Mouse (Mus musculus) T-helper 1 cell (primary cell): ENCODE measurements at regions not wholly inside any gene's neighbourhood (a gene's known extent, or its start where the extent isn't known, plus 50 kb on each side); places are given as distances from the start of the nearest gene placed in this dataset.
"Not testable (repeated sequence)": the region's sequence is repeated elsewhere in the genome, so short reads cannot be mapped to it uniquely, and the experiment has no call there.

Source experiments
- in situ Hi-C: fragments of 300-600 bp; cut with MboI, MseI; formaldehyde crosslinking; loops from one replicate; pipeline ENCODE4 v1.15.1; 2025; ENCODE audit warnings: high pct_unique_total_duplicates

DNA sequence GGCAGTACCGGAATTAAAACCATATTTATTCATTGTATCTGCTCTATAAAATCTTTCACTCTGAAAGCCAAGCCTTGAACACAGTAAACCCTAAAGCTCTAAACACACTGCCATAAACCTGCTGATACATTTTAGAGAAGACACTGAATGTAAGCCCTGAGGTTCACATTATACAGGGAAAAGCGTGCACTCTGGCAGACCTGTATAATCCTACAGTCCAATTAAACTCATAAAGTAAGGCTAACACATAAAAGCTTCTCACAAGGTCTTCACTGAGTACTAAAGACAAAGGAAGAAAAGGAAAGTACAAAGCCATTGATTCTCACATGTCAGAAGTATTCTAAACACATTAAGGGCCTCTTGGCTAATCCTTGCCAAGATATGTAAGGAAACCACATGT is 302.8 kb downstream of the Cylc2 start:
- in situ Hi-C loops: no loop called here

GRCm38 (mm10) chr4:51519750-51520149 is 303.3 kb downstream of the Cylc2 start:
- in situ Hi-C loops: no loop called here

DNA sequence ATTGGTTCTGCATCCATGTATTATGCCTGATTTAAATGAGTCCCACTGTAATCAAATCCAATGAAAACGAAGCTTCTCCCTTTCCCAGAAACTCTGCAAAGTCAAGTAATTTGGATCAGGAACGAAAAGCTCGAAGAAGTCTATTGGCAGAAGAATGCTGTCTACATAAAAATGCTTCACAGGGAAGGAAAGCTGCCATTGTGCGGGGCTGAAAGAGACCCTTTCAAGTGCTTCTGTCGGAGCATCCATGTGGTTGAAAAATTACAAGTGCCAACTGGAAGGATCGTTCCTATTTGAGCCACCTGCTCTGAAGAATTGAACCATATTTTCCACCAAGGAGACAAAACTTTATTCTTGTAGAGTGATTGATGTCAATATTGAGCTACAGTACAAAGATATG is 328.9 kb downstream of the Cylc2 start:
- in situ Hi-C loops: no loop called here

GRCm38 (mm10) chr4:51559693-51560092 is 343.2 kb downstream of the Cylc2 start:
- in situ Hi-C loops: no loop called here

DNA sequence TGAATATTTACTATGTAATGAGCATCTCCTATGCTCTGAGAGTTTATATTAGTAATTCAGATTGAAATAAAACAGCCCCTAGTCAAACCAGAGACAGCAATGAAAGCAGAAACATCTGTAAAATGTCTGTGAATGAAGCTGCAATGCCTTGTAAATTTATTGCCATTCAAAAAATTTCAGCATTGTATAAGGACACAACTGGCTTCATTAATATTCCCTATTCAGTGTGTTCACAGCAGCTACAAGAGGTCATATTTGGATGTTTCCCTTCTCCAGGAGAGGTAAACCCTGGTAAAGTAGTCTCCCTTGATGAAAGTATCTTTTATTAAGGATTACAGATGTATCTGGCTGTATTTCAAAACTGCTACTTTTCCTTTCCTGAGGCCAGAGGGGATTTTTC is 343.6 kb downstream of the Cylc2 start:
- in situ Hi-C loops: no loop called here

GRCm38 (mm10) chr4:51562379-51562778 is 345.9 kb downstream of the Cylc2 start:
- in situ Hi-C loops: no loop called here

- in situ Hi-C loops: no loop called here
Observed at GRCm38 (mm10) chr4:51576456-51576855, 360.0 kb downstream of the Cylc2 start.

GRCm38 (mm10) chr4:51594044-51594443 is 377.6 kb downstream of the Cylc2 start:
- in situ Hi-C loops: no loop called here

DNA sequence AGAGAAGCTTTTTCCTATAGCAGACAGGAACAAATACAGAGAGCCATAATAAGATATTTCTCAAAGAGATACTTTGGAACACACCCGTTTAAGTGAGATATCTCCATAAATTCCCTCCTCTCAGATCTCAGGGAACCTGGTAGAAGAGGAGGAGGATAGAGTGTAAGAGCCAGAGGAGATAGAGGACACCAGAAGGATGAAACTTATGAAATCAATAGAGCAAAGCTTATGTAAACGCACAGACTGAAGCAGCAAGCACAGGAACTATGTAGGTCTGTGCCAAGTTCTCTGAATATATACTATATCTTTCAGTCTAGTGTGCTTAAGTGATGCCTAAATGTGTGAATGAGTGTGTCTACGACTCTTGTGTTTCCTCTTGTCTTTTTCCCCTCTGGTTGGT is 381.4 kb downstream of the Cylc2 start:
- in situ Hi-C loops: no loop called here

DNA sequence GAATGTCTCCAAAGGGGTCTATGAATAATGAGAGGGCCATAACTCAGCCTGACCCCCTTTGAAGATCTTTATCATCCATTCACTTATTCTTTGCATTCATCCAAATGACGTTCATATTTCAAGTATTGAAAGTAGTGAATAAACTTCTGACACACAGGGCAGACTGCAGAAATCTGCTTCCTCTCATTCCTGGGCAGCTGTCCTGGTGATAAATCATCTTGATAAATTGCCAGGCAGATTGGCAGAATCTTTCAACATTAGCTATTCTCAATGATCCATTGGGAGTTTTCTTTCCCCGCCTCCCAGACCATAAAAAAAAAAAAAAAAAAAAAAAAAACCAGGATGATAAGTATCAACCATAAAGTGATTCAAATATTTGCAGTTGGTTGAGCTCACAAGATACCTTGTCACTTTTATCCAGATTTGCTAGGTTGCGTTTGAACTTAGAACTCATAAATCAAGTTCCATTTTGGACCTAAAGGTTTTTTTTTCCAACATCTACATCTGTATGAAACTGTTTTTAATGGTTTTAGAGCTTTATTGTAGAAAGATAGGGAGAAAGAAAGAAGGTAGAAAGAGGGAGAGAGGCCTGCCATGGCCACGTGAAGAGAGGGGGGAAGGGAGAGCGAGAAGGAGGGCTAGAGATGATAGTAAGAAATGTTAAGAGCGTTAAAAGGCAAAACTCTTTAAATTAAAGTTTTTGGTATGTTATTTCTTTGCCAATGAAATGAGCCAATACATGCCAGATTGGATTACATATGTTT is 383.7 kb downstream of the Cylc2 start:
- in situ Hi-C loops: no loop called here

DNA sequence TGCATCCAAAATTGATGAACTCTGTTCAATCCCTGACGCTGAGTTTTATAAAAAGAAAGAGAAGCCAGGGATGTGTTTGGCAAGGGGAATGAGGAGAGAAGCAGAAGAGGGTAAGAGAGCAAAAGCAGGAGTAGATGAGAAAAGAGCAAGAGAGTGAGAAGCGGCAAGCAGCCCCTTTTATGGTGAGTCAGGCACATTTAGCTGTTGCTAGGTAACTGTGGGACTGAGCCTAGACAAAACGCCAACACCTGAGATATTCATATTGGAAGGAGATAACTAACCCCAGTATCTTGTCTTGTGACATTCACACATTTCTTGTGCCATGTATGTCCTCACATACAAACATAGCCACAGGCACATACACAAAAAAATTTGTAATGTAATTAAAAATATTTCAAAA is 410.8 kb downstream of the Cylc2 start:
- in situ Hi-C loops: no loop called here

GRCm38 (mm10) chr4:51633471-51633870 is 417.0 kb downstream of the Cylc2 start:
- in situ Hi-C loops: no loop called here

- in situ Hi-C loops: loop anchor here (10.0 kb wide), 1 partner anchor 1673 kb away; no protein-coding TSS in a partner anchor
Observed at GRCm38 (mm10) chr4:51657325-51657724, 440.8 kb downstream of the Cylc2 start.

DNA sequence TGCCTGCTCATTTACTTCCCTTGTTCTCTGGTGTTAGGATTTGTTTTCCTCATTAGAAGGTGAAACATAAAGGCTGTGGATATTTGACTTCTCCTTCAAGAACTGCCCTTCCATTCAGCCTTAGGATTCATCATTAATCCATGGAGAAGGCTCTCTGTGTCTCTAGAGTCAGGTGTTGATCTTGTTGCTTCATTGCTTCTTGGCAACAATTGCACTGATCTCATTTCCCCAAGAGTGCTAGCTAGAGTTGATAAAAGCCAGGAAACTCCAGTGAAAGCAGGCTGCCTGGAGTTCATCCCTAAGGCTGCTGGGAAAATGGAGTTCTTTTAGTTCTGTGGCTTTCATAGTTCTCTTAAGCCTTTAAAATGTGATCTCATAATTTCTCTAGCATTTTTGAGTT is 441.8 kb downstream of the Cylc2 start:
- in situ Hi-C loops: loop anchor here (10.0 kb wide), 1 partner anchor 1673 kb away; no protein-coding TSS in a partner anchor

- in situ Hi-C loops: no loop called here
Observed at GRCm38 (mm10) chr4:51671516-51671915, 455.0 kb downstream of the Cylc2 start.

DNA sequence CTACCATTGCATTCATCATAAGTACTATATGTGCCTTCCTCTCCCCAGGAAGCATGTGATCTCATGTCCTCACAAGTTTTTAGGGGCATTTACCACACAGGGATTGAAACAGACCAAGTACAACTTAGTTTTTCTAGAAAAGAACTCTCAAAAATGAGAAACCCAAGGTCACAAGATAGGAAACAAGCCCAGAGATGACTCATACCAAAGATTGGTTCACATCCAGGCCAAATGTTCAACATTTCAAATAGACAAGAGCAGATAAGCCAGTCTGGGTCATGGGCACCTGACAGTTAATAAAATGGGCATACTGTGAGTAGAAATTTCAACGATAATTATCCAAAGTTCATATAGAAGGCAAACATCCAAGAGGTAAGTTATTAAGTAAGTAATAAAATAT is 457.9 kb downstream of the Cylc2 start:
- in situ Hi-C loops: no loop called here

GRCm38 (mm10) chr4:51679097-51679496 is 462.6 kb downstream of the Cylc2 start:
- in situ Hi-C loops: no loop called here

- in situ Hi-C loops: not testable (repeated sequence)
Observed at GRCm38 (mm10) chr4:51683345-51683744, 466.9 kb downstream of the Cylc2 start.

- in situ Hi-C loops: no loop called here
Observed at GRCm38 (mm10) chr4:51686651-51687050, 470.2 kb downstream of the Cylc2 start.
